Mouse (Mus musculus): ENCODE data around the gene Ppara.
A peak's percentile ranks its signal among the peaks of the same experiment; 100 is the strongest.

The Ppara gene

GRCm38 (mm10) chr15:85731885-85732603 lies 2.7 kb upstream of the Ppara start:
- DNase-seq: no peak

- DNase-seq: no peak
Measured at GRCm38 (mm10) chr15:85732604-85732968, 2.2 kb upstream of the Ppara start.

GRCm38 (mm10) chr15:85733686-85734085 lies 1.1 kb upstream of the Ppara start:
- DNase-seq: no peak

GRCm38 (mm10) chr15:85734148-85734547 lies 635 bp upstream of the Ppara start:
- DNase-seq: no peak

GRCm38 (mm10) chr15:85735063-85735835 lies 466 bp downstream of the Ppara start:
- DNase-seq: peak; percentile 86

- no peak for DNase-seq
Measured at GRCm38 (mm10) chr15:85735836-85736190, 1.0 kb downstream of the Ppara start.

GRCm38 (mm10) chr15:85736506-85736905 lies 1.7 kb downstream of the Ppara start:
- no peak for DNase-seq

- no peak for DNase-seq
Measured at GRCm38 (mm10) chr15:85738416-85738815, 3.6 kb downstream of the Ppara start.

- DNase-seq: no peak
Measured at GRCm38 (mm10) chr15:85738939-85739338, 4.2 kb downstream of the Ppara start.

GRCm38 (mm10) chr15:85742608-85743007 lies 7.8 kb downstream of the Ppara start:
- no peak for DNase-seq

GRCm38 (mm10) chr15:85743946-85744345 lies 9.2 kb downstream of the Ppara start:
- no peak for DNase-seq

- DNase-seq: no peak
Measured at GRCm38 (mm10) chr15:85746178-85746577, 11.4 kb downstream of the Ppara start.

- no peak for DNase-seq
Measured at GRCm38 (mm10) chr15:85746671-85747070, 11.9 kb downstream of the Ppara start.

- DNase-seq: no peak
Measured at GRCm38 (mm10) chr15:85747951-85748350, 13.2 kb downstream of the Ppara start.

- no peak for DNase-seq
Measured at GRCm38 (mm10) chr15:85748466-85748865, 13.7 kb downstream of the Ppara start.

- no peak for DNase-seq
Measured at GRCm38 (mm10) chr15:85749141-85749540, 14.4 kb downstream of the Ppara start.

GRCm38 (mm10) chr15:85750115-85750514 lies 15.3 kb downstream of the Ppara start:
- DNase-seq: no peak

- no peak for DNase-seq
Measured at GRCm38 (mm10) chr15:85752655-85753054, 17.9 kb downstream of the Ppara start.

- DNase-seq: no peak
Measured at GRCm38 (mm10) chr15:85754033-85754650, 19.4 kb downstream of the Ppara start.

- DNase-seq: no peak
Measured at GRCm38 (mm10) chr15:85755214-85755613, 20.4 kb downstream of the Ppara start.

- no peak for DNase-seq
Measured at GRCm38 (mm10) chr15:85756611-85757010, 21.8 kb downstream of the Ppara start.

- DNase-seq: no peak
Measured at GRCm38 (mm10) chr15:85757768-85758167, 23.0 kb downstream of the Ppara start.

GRCm38 (mm10) chr15:85762761-85763160 lies 28.0 kb downstream of the Ppara start:
- no peak for DNase-seq

GRCm38 (mm10) chr15:85765022-85765421 lies 30.2 kb downstream of the Ppara start:
- DNase-seq: no peak

Data from thymus, postnatal 14 days (tissue).